8 mouse cellular contexts compared by ENCODE assay signal in genomic region chr9:75610571-75611493, GRCm38 (mm10). TPM values are rescaled to one million over a fixed set of nuclear protein-coding genes. Genes with fewer than 3 reads are reported as not detected.
DNase-seq lines count a peak whose midpoint lies in the region; ATAC-seq and TF ChIP-seq lines count a peak whose summit lies in the region.

TSS of gene Tmod2 (minus strand) at chr9:75611325.

- H3K27me3 ChIP-seq in E14TG2a.4 (ENCODE audit: insufficient read depth, low read length), result peaks cover 43% of the 10 kb centered on the region
- peaks cover 7% of the 10 kb centered on the region; the same call in 1 of the 2 replicates for H3K27me3 ChIP-seq in embryonic facial prominence, embryonic 13.5 days
- peaks cover 50% of the 10 kb centered on the region for H3K27me3 ChIP-seq in liver, embryonic 15.5 days

- under 1% methylated on average over 74 of the region's 74 CpGs for WGBS in embryonic facial prominence, embryonic 13.5 days
- 2% methylated on average over 74 of the region's 74 CpGs for WGBS in liver, embryonic 15.5 days (ENCODE audit: insufficient replicate concordance)

- peak within 1 kb of the TSS; percentile 97 for H3K4me2 ChIP-seq in embryonic facial prominence, embryonic 13.5 days
- peak within 1 kb of the TSS; percentile 66 for H3K4me2 ChIP-seq in liver, embryonic 15.5 days

- no peak for TF ChIP-seq CTCF in E14TG2a.4 (conservative IDR thresholded peaks at IDR 0.05; ENCODE audit: low read length)

- peaks cover 7% of the 10 kb centered on the region for H3K4me1 ChIP-seq in E14TG2a.4 (replicated peaks; ENCODE audit: low read depth, low read length)
- H3K4me1 ChIP-seq in embryonic facial prominence, embryonic 13.5 days, result peaks cover 3% of the 10 kb centered on the region; the same call in 1 of the 2 replicates
- H3K4me1 ChIP-seq in liver, embryonic 15.5 days (replicated peaks), result peaks cover 5% of the 10 kb centered on the region; the same call in 1 of the 2 replicates

- H3K36me3 ChIP-seq in E14TG2a.4 (ENCODE audit: insufficient read depth, low read length), result no peaks in the 10 kb centered on the region
- no peaks in the 10 kb centered on the region for H3K36me3 ChIP-seq in embryonic facial prominence, embryonic 13.5 days
- no peaks in the 10 kb centered on the region for H3K36me3 ChIP-seq in liver, embryonic 15.5 days (replicated peaks)

- H3K4me3 ChIP-seq in E14TG2a.4 (replicated peaks; ENCODE audit: low read length), result peak within 1 kb of the TSS; percentile 90
- H3K4me3 ChIP-seq in embryonic facial prominence, embryonic 13.5 days, result peak within 1 kb of the TSS; percentile 69
- peak within 1 kb of the TSS; percentile 43 for H3K4me3 ChIP-seq in liver, embryonic 15.5 days (replicated peaks)

- H3K27ac ChIP-seq in embryonic facial prominence, embryonic 13.5 days, result no peak within 1 kb of the TSS
- no peak within 1 kb of the TSS for H3K27ac ChIP-seq in liver, embryonic 15.5 days (replicated peaks)

- H3K9ac ChIP-seq in embryonic facial prominence, embryonic 13.5 days, result peak within 1 kb of the TSS; percentile 74
- H3K9ac ChIP-seq in liver, embryonic 15.5 days, result no peak within 1 kb of the TSS

- peak; percentile 55 for DNase-seq in adrenal gland, postnatal 25 days
- DNase-seq in heart, adult 9 months (ENCODE audit: low spot score in 2 of 2), result peak; percentile 33 to 39
- DNase-seq in kidney, postnatal 14 days, result peak; percentile 37
- peak; percentile 24 for DNase-seq in ovary, adult 18-20 months (ENCODE audit: low spot score)
- DNase-seq in natural killer cell, adult 2 months (ENCODE audit: low spot score in 2 of 2), result no peak

- H3K9me3 ChIP-seq in E14TG2a.4 (ENCODE audit: low read length), result peaks cover 10% of the 10 kb centered on the region
- no peaks in the 10 kb centered on the region for H3K9me3 ChIP-seq in embryonic facial prominence, embryonic 13.5 days
- H3K9me3 ChIP-seq in liver, embryonic 15.5 days (replicated peaks), result no peaks in the 10 kb centered on the region

- ATAC-seq in embryonic facial prominence, embryonic 13.5 days (ENCODE audit: insufficient number of reproducible peaks, insufficient read depth, low FRiP score, low TSS enrichment, low read depth), result peak; percentile 84
- ATAC-seq in liver, embryonic 15.5 days (ENCODE audit: insufficient read depth), result no peak

RNA-seq across cellular contexts. Expression of gene Tmod2, which starts in this region (rescaled TPM):
- total RNA-seq in adrenal gland, postnatal 25 days (2021), result 8.2 and 13.4 TPM in 2 replicates
- 19.8 and 23.0 TPM in 2 replicates for polyA plus RNA-seq in embryonic facial prominence, embryonic 13.5 days (2015; fragmentation: Nextera tagmentation; extraction: Ambion mirVana)
- polyA plus RNA-seq in liver, embryonic 15.5 days (2015; fragmentation: Nextera tagmentation; extraction: Ambion mirVana), result 0.32 and 0.54 TPM in 2 replicates

Comparison
In these comparisons a context has a peak if more than half of its experiments do, and no peak if none do; other contexts are left out.
1. RNA of gene Tmod2 (polyA plus RNA-seq): 19.8 to 23.0 TPM in embryonic facial prominence, embryonic 13.5 days; 0.32 to 0.54 TPM in liver, embryonic 15.5 days; every median in the first group is over 10 times any median in the second.
2. DNase-seq: peak in adrenal gland, postnatal 25 days (single experiment), heart, adult 9 months (2 of 2), kidney, postnatal 14 days (single experiment) and ovary, adult 18-20 months (single experiment); none in natural killer cell, adult 2 months (0 of 2).
3. Peak in every context shown above with its lines, with median percentiles within 50 percentile points of each other: H3K4me3 ChIP-seq.